Mouse (Mus musculus): Measurements from ENCODE around the gene Pip5k1b.

GRCm38 (mm10) chr19:24541669-24542292 lies 13.9 kb downstream of the Pip5k1b start:
- no peak for TF ChIP-seq POLR2A (IDR thresholded peaks at IDR 0.05; ENCODE audit: insufficient read length, low read depth)
- no peak for TF ChIP-seq POLR2AphosphoS2 (IDR thresholded peaks at IDR 0.05; ENCODE audit: insufficient read length, low read depth)

Data from myocyte (in vitro differentiated cells).